Mouse (Mus musculus) forebrain, embryonic 12.5 days (tissue): ENCODE measurements around the gene Lhfpl5. TPM values are rescaled to one million over a fixed set of nuclear protein-coding genes. Genes with fewer than 3 reads are reported as not detected.

Source experiments
- ATAC-seq: fragments of 200-750 bp; cut with Nextera tagmentation; 2 replicates; pipeline ENCODE4 v1.8.0; 2017; ENCODE audit warnings: moderate TSS enrichment; ENCODE audit not compliant: low FRiP score
- H3K27ac ChIP-seq: fragments of 300-500 bp; sonication (generic); 2 replicates; pipeline ENCODE4 v1.5.1; 2016; ENCODE audit warnings: mild to moderate bottlenecking
- H3K27me3 ChIP-seq: fragments of 300-500 bp; sonication (generic); 2 replicates; pipeline ENCODE4 v1.6.1; 2016; ENCODE audit warnings: mild to moderate bottlenecking
- H3K36me3 ChIP-seq: fragments of 300-500 bp; sonication (generic); replicated peaks from 2 replicates; pipeline ENCODE4 v1.6.1; 2016; ENCODE audit warnings: mild to moderate bottlenecking
- H3K4me1 ChIP-seq: fragments of 300-500 bp; sonication (generic); 2 replicates; pipeline ENCODE4 v1.6.1; 2016
- H3K4me2 ChIP-seq: fragments of 300-500 bp; sonication (generic); 2 replicates; pipeline ENCODE4 v1.6.1; 2016; ENCODE audit warnings: mild to moderate bottlenecking, moderate library complexity
- H3K4me3 ChIP-seq: fragments of 300-500 bp; sonication (generic); replicated peaks from 2 replicates; pipeline ENCODE4 v1.5.1; 2016; ENCODE audit warnings: mild to moderate bottlenecking
- H3K9ac ChIP-seq: fragments of 300-500 bp; sonication (generic); 2 replicates; pipeline ENCODE4 v1.6.1; 2016; ENCODE audit warnings: mild to moderate bottlenecking
- H3K9me3 ChIP-seq: fragments of 300-500 bp; sonication (generic); 2 replicates; pipeline ENCODE4 v1.6.1; 2016
- WGBS: fragments of 180-500 bp; shearing (Covaris S2); methylation state at CpG from one replicate; pipeline ENCODE4 v1.1.7; 2016; 5-methylcytosine and 5-hydroxymethylcytosine counted together
- polyA plus RNA-seq: library from polyadenylated mRNA; unstranded; fragments of >200 nt; fragmentation: Nextera tagmentation; extraction: Ambion mirVana; gene quantifications from 2 replicates; pipeline ENCODE4 v1.2.1, GENCODE M21; 2016

The Lhfpl5 gene
- polyA plus RNA-seq, 1 experiment from 2014 or later, result 1.3 TPM

GRCm38 (mm10) chr17:28618124-28618523, 42.7 kb downstream of the Lhfpl5 start:
- Histone ChIP-seq H3K4me2 (no peak overlapping the region), H3K9ac (no peak overlapping the region), H3K36me3 (peaks cover 42% of the 10 kb centered on the region), H3K27me3 (no peaks in the 10 kb centered on the region), H3K9me3 (no peaks in the 10 kb centered on the region), H3K4me3 (no peak overlapping the region), H3K4me1 (peaks cover 34% of the 10 kb centered on the region), H3K27ac (no peak overlapping the region)
- WGBS, result 85% methylated on average over 7 of the region's 7 CpGs
- no peak for ATAC-seq

- H3K9me3 ChIP-seq, result no peaks in the 10 kb centered on the region
- no peak overlapping the region for H3K4me3 ChIP-seq
- 94% methylated on average over 1 of the region's 1 CpGs for WGBS
- H3K27ac ChIP-seq, result no peak overlapping the region
- H3K36me3 ChIP-seq, result peaks cover 42% of the 10 kb centered on the region
- H3K27me3 ChIP-seq, result no peaks in the 10 kb centered on the region
- H3K4me1 ChIP-seq, result peaks cover 34% of the 10 kb centered on the region
- no peak overlapping the region for H3K4me2 ChIP-seq
- ATAC-seq, result no peak
- H3K9ac ChIP-seq, result no peak overlapping the region
Observed at GRCm38 (mm10) chr17:28618775-28619174, 43.3 kb downstream of the Lhfpl5 start.

- Histone ChIP-seq H3K36me3 (peaks cover 23% of the 10 kb centered on the region), H3K4me2 (peak overlapping the region; percentile 90), H3K9ac (peak overlapping the region; percentile 99), H3K4me3 (peak overlapping the region; percentile 99), H3K27me3 (no peaks in the 10 kb centered on the region), H3K27ac (peak overlapping the region; percentile 90), H3K4me1 (peaks cover 34% of the 10 kb centered on the region), H3K9me3 (no peaks in the 10 kb centered on the region)
- under 1% methylated on average over 71 of the region's 78 CpGs for WGBS
- peak; percentile 80 for ATAC-seq
Observed at GRCm38 (mm10) chr17:28621381-28622299, 46.2 kb downstream of the Lhfpl5 start.

GRCm38 (mm10) chr17:28622300-28622759, 46.9 kb downstream of the Lhfpl5 start, which contains the start of gene Srpk1:
Gene Srpk1 (minus strand): TSS chr17:28622709.
- no peaks in the 10 kb centered on the region for H3K27me3 ChIP-seq
- whole genome bisulfite sequencing, result under 1% methylated on average over 37 of the region's 53 CpGs

GRCm38 (mm10) chr17:28624841-28625240, 49.4 kb downstream of the Lhfpl5 start:
- 80% methylated on average over 2 of the region's 2 CpGs for WGBS

More at GRCm38 (mm10) chr17:28622300-28622759, 46.9 kb downstream of the Lhfpl5 start, which contains the start of gene Srpk1:
- Histone ChIP-seq H3K27ac (peak within 1 kb of the TSS; percentile 90), H3K9me3 (no peaks in the 10 kb centered on the region), H3K4me2 (peak within 1 kb of the TSS; percentile 90), H3K4me3 (peak within 1 kb of the TSS; percentile 99), H3K4me1 (peaks cover 34% of the 10 kb centered on the region), H3K36me3 (peaks cover 22% of the 10 kb centered on the region), H3K9ac (peak within 1 kb of the TSS; percentile 99)
- ATAC-seq, result peak; percentile 95

GRCm38 (mm10) chr17:28625327-28625726, 49.9 kb downstream of the Lhfpl5 start:
- no peak overlapping the region for H3K27ac ChIP-seq
- H3K36me3 ChIP-seq, result no peaks in the 10 kb centered on the region
- H3K4me3 ChIP-seq, result no peak overlapping the region
- 95% methylated on average over 15 of the region's 15 CpGs for WGBS
- H3K9me3 ChIP-seq, result no peaks in the 10 kb centered on the region
- H3K4me2 ChIP-seq, result no peak overlapping the region
- H3K9ac ChIP-seq, result no peak overlapping the region
- H3K27me3 ChIP-seq, result no peaks in the 10 kb centered on the region
- peaks cover 17% of the 10 kb centered on the region for H3K4me1 ChIP-seq
- no peak for ATAC-seq

More at GRCm38 (mm10) chr17:28624841-28625240, 49.4 kb downstream of the Lhfpl5 start:
- Histone ChIP-seq H3K27ac (no peak overlapping the region), H3K4me3 (no peak overlapping the region), H3K9me3 (no peaks in the 10 kb centered on the region), H3K4me1 (peaks cover 22% of the 10 kb centered on the region), H3K27me3 (no peaks in the 10 kb centered on the region), H3K4me2 (no peak overlapping the region), H3K9ac (no peak overlapping the region), H3K36me3 (peaks cover 4% of the 10 kb centered on the region; the same call in 1 of the 2 replicates)
- ATAC-seq, result no peak

GRCm38 (mm10) chr17:28626937-28627336, 51.5 kb downstream of the Lhfpl5 start:
- H3K9ac ChIP-seq, result no peak overlapping the region
- no peak for ATAC-seq
- H3K36me3 ChIP-seq, result no peaks in the 10 kb centered on the region
- 0 out of 2 replicates have a peak, but pooled peaks cover 7% of the 10 kb centered on the region for H3K4me1 ChIP-seq
- no peak overlapping the region for H3K27ac ChIP-seq
- no peaks in the 10 kb centered on the region for H3K9me3 ChIP-seq
- 72% methylated on average over 2 of the region's 2 CpGs for WGBS
- no peaks in the 10 kb centered on the region for H3K27me3 ChIP-seq
- H3K4me3 ChIP-seq, result no peak overlapping the region
- no peak overlapping the region for H3K4me2 ChIP-seq

- no peaks in the 10 kb centered on the region for H3K9me3 ChIP-seq
- H3K27ac ChIP-seq, result no peak overlapping the region
- no peak overlapping the region for H3K9ac ChIP-seq
- no peak overlapping the region for H3K4me3 ChIP-seq
- H3K4me1 ChIP-seq, result 0 out of 2 replicates have a peak, but pooled peaks cover 7% of the 10 kb centered on the region
- WGBS, result 71% methylated on average over 10 of the region's 10 CpGs
- no peak for ATAC-seq
- H3K4me2 ChIP-seq, result no peak overlapping the region
- no peaks in the 10 kb centered on the region for H3K36me3 ChIP-seq
- H3K27me3 ChIP-seq, result no peaks in the 10 kb centered on the region; the same call in 1 of the 2 replicates
Observed at GRCm38 (mm10) chr17:28628248-28629124, 53.0 kb downstream of the Lhfpl5 start.

GRCm38 (mm10) chr17:28629125-28629524, 53.7 kb downstream of the Lhfpl5 start:
- ATAC-seq, result no peak
- Histone ChIP-seq H3K36me3 (no peaks in the 10 kb centered on the region), H3K9me3 (no peaks in the 10 kb centered on the region), H3K9ac (no peak overlapping the region), H3K27me3 (no peaks in the 10 kb centered on the region; the same call in 1 of the 2 replicates), H3K4me3 (no peak overlapping the region), H3K4me2 (no peak overlapping the region), H3K27ac (no peak overlapping the region), H3K4me1 (0 out of 2 replicates have a peak, but pooled peaks cover 7% of the 10 kb centered on the region)
- WGBS, result 49% methylated on average over 3 of the region's 3 CpGs
